Mouse (Mus musculus) natural killer cell, adult 2 months (primary cell): Measurements from ENCODE around the gene Cdh16.
"Not testable (repeated sequence)": the region's sequence is repeated elsewhere in the genome, so short reads cannot be mapped to it uniquely, and the experiment has no call there.

Experiments used
- DNase-seq, 2 experiments: peaks; one replicate each; pipeline ENCODE4 v3.0.0; 2022; ENCODE audit warnings: low spot score in 2 of 2

The Cdh16 gene

DNA sequence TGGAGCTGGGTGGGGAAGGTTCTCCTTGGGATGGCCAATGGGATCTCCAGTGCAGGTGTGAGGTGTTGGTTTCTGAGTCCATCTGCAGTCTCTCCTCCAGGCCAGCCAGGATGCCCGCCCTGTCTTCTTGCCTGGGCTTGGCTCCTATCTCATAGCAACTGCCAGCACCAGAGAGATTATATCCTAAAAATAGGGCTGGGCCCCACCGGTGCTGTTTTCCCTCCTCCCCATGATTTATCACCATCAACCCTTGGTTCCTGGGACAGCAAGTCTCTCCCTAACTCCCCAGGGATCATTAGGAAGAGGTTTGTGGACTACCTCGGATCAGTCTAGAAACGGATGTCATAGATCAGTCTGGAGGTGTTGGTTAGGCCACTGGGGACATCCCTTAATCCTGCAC, 11.1 kb downstream of the Cdh16 start:
- DNase-seq, result no peak

DNA sequence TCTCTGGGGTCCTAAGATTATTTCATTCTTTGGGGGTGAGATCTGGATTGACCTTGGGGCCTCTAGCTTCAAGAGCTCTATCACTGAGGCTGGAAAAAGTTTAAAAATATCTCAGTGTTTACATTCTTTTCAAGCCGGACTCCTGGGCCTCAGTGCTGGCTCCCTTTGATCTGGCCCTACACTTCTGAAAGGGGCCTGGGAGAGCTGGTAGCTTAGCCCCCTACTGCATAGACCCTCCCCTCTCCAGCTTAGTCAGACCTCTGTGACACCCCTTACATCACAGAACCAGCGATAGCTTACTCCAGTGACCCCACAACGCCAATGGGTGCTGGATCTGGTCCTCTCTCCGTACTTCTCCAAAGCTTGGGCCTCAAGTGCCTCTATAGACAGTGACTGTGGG, 12.6 kb downstream of the Cdh16 start:
- no peak for DNase-seq

DNA sequence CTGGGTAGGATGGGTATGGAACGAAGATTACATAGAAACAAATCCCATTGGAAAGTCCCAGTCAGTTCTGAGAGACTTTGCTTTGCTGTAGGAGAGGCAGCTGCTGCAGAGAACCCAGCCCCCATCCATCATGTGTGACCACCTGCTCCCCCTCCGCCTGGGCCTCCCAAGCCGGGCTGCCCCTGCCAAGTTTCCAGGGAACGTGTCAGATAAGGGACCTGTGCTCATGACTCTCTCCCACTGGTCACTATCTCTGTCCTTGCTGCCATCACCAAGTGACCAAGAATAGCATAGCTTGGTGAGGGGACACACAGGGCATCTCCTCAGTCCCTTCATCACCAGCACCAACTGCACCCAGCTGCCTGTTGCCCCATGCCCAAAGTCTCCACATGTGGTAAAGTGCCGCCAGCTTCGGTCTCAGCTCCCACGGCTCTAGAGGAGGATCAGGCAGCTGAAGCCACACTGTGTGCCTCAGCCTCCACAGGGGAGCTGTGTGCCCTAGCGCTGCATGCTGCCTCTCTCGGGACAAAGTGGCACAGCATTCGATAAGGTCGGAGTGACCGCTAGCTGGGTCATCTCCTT, 13.9 kb downstream of the Cdh16 start:
- DNase-seq, result no peak

DNA sequence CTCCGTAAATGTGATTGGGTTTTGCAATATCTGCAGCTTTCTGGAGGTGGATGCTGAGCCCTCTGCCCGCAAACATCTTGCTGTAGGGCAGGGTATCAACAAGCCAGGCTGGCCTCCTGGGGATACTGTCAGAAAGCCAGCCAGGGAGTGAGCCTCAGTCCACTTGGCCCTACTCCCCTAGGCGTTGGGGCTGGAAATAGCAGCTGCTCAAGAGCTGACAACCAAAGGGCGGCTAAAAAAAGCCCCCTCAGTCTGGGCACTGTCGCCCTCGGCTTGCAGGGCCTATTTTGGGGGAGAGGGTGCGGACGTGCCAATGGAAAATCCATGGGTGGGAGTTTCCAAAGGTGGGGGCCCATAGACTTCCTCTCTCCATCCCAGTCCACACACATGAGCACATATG, 15.0 kb downstream of the Cdh16 start:
- no peak for DNase-seq

DNA sequence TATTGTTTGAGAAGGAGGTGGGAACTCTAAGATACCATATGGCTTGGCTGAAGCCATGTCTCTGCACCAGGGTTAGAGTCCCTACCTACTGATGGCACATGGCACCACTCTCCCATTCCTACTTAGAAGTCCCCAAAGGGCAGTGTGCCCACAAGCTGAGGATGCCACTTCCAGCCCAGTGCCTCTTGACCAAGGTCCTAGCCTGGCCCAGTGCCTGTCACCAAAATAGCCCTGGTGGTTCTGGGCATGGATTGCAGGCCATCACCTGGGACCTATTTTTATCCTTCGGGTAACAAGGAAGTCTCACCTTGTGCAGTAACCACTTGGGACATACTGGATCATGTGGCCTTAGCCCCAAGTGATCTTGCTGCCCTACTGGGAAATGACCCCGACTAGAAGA, 16.3 kb downstream of the Cdh16 start:
- no peak for DNase-seq

DNA sequence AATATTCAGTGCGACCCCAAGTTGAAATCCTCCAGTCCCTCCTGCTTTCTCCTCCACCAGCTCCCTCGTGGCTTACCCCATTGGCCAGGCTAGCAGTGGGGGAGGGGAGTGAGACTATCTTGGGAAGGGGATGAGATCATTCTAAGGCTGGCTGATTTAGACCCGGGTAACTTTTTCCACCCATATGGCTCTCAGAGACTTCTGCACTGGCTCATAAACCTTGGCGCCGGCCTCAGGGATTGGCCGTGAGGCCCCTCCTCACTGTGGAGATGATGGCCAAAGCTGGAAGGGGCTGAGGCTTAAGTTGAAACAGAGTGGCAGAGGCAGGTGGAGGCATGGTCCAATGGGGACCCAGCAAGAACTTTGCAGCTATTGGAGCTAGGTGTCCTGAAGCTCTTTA, 17.9 kb downstream of the Cdh16 start:
- no peak for DNase-seq

DNA sequence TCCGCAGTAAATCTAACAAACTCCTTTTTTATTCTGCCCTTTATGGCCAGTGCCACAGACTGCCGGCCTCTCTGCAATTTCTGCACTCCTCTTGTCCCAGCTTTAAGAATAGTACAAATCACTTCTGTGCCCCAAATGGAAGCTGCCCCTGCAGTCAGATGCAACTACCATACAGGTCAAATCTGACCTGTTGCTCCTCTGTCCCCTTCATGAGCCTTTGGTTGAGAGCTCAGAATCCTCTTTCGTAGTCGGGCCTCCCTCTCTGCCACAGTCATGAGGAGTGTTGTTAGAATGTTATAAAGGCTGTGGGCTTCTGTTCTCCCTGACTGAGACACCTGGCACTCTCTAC, 21.0 kb downstream of the Cdh16 start:
- DNase-seq, result no peak

DNA sequence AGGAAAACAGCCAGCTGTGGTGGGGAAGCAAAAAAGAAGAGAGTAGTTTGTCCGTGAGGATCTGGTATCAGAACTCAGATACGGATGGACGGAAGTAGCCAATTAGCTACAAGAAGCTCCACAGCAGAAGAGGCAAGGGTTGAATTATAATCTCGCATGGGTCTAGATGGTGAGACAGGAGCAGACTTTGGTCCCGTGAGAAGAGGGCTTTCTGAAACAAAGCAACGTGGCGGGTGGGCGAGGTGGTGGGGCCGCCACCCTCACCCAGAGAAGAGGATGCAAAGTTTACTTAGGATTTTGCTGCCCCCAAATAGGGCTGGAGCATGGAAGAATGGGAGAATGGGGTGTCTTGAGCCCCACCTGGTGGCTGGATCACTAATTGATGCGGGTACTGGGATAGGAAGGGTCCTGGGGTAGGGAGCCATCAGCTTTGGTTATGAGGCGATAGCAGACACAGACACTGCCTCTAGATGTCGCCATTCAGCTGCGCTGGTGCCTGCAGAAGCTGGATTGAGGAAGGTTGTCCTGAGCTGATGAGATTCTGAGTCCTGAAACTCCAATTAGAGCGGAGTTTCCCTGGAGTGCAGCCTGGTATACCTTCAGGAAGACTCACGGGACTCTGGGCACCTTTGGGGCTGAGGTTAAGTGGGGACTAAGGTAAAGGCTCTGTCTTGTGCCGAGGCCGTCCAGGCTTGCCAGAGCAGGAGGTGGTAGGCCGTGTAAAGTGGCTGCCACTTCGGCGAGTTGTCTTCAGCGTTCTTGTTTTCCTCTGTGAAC, 21.5 kb downstream of the Cdh16 start:
- DNase-seq, result peak; percentile 42 to 69

DNA sequence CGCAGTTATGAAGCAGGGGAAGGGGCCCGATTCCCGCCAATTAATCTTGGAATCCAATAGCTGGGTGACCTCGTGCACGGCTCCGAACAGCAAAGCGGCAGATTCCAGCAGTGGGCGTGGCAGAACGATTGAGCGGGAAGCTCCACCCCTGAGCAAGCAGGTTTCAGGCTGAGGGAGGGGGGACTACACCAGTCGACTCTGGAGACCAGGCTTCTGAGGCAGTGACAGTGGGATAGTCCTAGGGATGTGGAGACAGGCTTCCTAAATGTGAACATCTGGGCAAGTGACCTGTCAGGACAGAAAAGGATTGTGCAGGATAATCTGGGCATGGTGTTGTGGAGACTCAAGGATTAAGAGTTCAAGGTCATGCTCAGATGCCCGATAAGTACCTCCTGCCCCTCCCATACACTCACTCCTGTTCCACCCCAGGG, 22.2 kb downstream of the Cdh16 start:
- DNase-seq, result no peak

DNA sequence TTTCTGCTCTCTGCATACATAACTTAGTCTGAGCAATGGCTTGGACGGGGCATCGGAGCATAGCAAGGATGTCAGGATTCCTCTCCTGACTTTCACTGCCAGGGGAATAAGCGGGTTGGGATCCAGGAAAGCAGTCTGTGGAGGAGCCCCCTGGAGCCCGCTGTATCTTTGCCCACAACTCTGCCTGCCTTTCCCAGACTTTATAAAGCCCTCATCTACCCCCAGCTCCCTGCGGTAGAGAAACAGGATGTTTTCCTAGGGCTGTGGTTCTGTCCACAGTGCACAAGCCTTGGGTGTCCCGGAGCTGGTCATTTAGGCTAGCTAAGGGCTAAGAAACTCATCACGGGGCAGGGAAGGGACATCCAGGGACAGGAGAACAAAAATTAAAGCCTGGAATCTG, 22.8 kb downstream of the Cdh16 start:
- no peak for DNase-seq

DNA sequence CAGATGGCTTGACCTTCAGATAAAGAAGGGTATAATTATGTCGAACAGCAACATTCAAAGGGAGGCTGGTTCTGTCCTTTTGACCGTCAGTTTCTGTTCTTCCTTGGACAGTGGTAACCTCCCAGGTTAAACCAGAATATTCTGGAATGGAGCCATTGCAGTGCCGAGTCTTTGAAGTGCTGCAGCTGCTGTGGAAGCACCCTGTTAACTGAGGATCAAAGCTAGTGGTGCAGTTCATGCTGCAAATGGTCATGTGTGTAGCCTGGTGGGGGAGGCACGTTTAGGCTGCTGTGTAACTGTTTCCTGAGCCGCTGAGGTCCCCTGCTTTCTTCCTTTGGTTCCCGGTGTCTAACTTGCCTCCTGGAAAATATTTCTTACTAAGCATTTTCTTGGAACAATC, 25.7 kb downstream of the Cdh16 start:
- no peak for DNase-seq

DNA sequence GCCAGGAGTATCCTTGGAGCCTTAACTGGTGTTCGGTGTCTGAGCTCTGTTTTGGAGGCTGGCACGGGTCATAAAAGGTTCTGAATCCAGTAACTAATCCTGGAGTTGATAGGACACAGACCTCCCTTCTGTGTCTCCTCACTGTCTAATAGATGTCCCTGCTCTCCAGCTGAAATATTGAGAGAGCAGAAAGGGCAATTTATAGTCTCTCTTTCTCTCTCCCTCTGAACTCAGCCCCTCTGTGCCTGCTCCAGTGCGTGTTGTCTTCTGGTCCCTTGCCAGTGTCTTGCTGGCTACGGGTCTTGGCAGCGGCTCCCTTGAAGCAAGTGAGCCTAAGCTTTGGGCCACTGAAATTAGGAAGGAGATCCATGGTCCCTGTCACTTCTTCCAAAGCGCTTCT, 26.5 kb downstream of the Cdh16 start:
- no peak for DNase-seq

DNA sequence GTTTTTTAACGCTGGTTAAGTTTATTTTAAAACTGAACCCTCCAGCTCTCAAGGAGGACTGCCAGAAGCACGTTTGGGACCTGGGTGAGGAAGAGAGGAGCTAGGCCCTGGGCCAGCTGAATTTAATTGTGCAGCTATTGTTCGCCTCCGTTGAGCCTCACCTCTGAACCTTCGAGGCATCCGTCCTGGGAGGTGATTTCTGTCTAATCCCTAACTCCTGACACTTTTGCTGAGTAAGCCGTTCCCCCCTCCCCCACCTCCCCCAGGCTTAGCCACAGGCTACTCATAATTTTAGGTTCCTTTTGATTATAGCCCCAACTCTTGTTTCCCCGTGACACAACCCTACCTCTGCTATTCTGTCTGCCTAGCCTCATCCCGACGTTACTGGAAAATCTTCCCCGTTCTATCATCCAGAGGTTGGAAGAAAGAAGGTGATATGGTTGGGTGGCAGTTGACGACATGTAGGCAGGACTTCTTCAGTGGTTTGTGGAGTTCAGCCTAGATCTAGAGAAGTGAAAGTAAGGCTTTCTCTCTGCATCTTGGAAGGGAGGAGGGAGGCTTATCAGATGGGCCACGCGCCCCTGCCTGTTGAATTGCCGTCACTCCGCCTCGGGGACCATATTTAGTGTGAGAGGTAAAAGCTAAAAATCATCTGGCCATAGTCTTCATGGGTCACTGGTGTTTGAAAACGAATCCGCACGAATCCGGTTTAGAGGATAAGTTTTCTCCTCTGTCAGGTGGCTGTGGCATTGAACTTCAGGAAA, 28.2 kb downstream of the Cdh16 start:
- DNase-seq, result no peak

DNA sequence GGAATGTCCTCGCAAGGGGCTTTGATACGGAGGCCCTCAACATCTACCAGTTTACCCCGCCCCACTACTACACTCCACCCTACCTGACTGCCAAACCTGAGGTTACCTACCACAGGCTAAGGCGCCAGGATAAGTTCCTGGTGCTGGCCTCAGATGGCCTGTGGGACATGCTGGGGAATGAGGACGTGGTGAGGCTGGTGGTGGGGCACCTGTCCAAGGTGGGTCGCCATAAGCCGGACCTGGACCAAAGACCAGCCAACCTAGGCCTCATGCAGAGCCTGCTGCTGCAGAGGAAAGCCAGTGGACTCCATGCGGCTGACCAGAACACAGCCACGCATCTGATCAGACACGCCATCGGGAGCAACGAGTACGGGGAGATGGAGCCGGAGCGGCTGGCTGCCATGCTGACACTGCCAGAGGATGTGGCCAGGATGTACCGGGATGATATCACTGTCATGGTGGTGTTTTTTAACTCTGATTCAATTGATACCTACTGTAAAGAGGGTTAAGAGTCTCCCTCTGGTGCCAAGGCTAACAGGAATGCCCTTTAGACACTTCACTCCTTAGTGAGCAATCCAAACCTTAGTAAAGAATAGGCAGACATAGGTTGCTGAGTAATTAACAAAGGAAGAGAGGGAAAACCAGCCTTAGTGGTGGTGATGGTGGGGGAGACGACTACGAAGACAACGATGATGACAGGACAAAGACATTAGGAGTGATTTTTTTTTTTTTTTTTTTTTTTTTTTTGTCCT, 29.4 kb downstream of the Cdh16 start:
- DNase-seq, result no peak

DNA sequence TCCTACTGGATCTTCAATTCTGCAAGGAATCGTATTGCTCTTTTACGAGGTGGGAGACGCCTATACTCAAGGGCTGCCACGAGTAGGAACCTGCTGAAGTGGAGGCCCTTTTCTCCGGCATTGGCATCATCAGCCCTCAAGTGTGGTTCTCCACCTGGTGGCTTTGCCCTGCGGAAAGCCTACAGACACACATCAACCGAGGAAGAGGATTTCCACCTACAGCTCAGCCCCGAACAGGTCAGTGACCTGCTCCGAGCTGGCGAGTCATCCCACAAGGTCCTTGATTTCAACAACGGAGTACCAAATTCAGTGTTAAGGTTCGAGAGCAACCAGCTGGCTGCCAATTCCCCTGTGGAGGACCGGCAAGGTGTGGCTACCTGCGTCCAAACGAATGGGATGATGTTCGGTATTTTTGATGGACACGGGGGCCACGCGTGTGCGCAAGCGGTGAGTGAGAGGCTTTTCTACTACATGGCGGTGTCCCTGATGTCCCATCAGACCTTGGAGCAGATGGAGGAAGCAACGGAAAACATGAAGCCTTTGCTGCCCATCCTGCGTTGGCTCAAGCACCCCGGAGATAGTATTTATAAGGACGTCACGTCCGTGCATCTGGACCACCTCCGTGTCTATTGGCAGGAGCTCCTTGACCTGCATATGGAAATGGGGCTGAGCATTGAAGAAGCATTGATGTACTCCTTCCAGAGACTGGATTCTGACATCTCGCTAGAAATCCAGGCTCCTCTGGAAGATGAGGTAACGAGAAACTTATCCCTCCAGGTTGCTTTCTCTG, 30.5 kb downstream of the Cdh16 start:
- no peak for DNase-seq

DNA sequence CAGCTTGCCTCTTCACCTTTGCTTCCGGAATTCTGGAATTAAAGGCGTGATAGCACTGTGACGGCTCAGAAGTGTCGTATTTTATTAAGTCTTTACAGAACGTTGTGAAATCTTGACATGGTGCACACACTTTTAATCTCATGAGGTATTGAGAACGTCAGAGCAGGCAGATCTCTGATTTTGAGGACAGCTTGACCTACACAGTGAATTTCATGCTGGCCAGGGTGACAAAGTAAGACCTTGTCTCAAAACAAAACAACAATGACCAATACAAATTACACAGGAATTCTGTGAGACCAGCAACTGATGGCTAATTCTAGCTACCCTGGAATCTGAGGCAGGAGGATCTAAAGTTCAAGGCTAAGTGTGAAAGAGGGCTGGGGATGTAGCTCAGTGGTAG, 31.6 kb downstream of the Cdh16 start:
- DNase-seq, result no peak

DNA sequence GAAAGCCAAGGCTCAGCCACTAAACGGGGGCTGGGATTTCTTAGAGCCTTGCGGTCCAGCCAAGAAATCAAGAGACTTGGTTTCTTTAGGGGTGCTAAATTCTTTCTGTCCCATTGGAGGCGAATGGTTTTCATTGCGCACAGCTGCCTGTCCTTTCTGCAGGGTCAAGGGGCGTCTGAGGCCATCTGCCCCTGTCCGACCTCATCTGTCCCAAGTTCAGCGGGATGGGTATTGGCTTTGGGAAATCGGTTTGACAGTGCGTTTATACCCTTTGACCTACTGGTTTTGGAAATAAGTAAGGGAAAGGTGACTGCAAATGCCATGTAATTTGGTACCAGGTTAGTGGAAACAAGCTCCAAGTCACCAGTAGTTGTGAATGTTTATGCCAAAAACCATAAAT, 32.3 kb downstream of the Cdh16 start:
- no peak for DNase-seq

DNA sequence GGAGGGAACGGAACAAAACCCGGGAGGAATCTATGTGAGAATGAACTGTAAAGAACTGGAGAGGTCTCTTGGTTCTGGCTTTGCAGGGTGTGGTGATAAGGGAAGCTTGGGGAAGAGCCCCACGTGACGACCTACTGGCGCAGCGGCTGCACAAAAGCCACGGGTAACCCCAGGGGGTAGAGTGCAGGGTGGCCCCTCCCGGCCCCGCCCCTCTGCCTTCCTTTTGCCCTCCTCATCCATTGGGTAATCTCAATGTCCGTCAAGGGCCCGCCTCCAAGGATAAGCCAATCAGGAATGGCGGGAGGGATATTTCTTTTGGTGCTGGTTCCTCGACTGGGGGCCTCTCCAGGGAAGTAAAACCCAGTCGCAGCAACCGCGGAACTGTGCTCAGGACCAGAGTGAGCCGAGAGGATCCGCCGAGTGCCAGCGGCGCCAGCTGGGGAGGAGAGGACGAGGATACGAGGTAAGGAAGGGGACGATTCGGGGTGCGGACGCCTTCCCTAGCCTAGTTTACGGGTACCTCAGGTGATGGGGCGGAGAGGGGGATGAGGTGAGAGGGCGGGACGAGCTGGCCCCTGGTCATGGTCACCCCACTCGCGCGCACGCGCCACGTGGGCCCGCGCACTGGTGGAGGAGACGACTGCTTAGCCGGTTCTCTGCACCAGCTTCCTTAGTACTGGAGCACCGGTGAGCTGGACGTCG, 32.9 kb downstream of the Cdh16 start, which contains the start of gene Pdp2:
Pdp2 (plus strand) TSS at position 319 of the 702 bp plus-strand sequence.
- DNase-seq, result peak; percentile 86 to 89

DNA sequence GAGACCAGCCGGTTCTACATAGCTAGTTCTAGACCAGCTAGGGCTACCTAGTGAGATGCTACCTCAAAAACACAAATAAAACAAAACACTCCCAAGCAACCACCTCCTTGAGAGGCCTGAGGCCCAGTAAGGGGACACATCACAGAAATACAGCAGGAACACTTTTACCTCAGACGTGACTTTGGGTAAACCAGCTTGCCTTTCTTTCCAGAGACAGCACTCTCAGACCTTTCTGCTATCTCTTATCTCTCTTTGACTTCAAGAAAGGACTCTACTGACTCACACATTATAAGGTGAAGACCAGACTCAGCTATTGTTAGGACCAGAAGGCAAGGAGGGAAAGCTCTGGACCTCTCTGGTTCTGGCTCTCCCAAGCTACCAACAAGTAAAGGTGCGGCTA, 33.9 kb downstream of the Cdh16 start:
- DNase-seq, result no peak

DNA sequence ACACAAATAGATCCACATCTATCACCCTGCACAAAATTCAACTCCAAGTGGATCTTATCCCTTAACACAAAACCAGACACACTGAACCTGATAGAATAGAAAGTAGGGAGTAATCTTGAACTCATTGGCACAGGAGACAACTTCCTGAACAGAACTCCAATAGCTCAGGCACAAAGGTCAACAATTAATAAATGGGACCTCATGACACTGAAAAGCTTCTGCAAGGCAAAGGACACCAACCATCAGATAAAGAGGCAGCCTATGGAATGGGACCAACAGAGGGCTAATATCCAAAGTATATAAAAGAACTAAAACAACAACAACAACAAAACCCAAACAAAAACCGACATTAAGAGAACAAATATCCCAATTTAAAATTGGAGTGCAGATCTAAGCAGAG, 39.7 kb downstream of the Cdh16 start:
- no peak for DNase-seq

DNA sequence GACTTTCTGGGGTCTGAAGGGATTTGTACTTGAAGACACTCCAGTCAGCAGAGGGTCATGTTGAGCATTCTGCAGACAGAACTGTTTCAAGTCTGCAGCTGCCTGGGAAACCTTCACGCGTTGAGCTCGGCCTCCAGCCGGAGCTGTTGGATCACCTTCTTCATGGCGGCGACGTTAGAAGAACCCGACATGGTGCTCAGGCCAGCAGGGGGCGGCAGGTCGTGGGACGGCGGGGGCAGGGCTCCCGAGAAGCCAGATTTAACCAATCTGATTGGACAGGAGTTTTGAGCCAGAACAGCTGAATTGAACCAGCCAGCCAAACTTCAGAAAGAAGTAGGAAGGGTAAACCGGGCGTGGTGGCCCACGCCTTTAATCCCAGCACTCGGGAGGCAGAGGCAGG, 46.6 kb downstream of the Cdh16 start:
- not testable (repeated sequence) for DNase-seq
